Mouse (Mus musculus) ES-Bruce4 (cell line): Measurements from ENCODE around the gene Plekha5. TPM values are rescaled to one million over a fixed set of nuclear protein-coding genes. Genes with fewer than 3 reads are reported as not detected.

Experiments used
- H3K27ac ChIP-seq: 2 replicates; pipeline ENCODE4 v1.5.1; 2012; ENCODE audit warnings: low read length, inconsistent platforms; ENCODE audit not compliant: insufficient read depth
- H3K27me3 ChIP-seq: 2 replicates; pipeline ENCODE4 v1.6.1; 2012; ENCODE audit warnings: mild to moderate bottlenecking, low read length, inconsistent platforms; ENCODE audit not compliant: control insufficient read depth, poor library complexity, insufficient read depth, severe bottlenecking
- H3K36me3 ChIP-seq: 2 replicates; pipeline ENCODE4 v1.6.1; 2012; ENCODE audit warnings: inconsistent platforms, mild to moderate bottlenecking, low read length, moderate library complexity; ENCODE audit not compliant: control insufficient read depth, poor library complexity, insufficient read depth, severe bottlenecking
- H3K4me1 ChIP-seq: one replicate; pipeline ENCODE4 v1.8.1; 2011; ENCODE audit warnings: low read length; ENCODE audit not compliant: control insufficient read depth, insufficient read depth
- H3K4me3 ChIP-seq: 2 replicates; pipeline ENCODE4 v1.5.1; 2011; ENCODE audit warnings: low read depth, mild to moderate bottlenecking, low read length
- H3K9ac ChIP-seq: 2 replicates; pipeline ENCODE4 v1.6.1; 2012; ENCODE audit warnings: low read depth, mild to moderate bottlenecking, inconsistent platforms; ENCODE audit not compliant: poor library complexity, severe bottlenecking
- H3K9me3 ChIP-seq: replicated peaks from 2 replicates; pipeline ENCODE4 v1.6.1; 2012; ENCODE audit warnings: mild to moderate bottlenecking, low read length, inconsistent platforms; ENCODE audit not compliant: control insufficient read depth, poor library complexity, insufficient read depth, severe bottlenecking
- CTCF ChIP-seq: IDR thresholded peaks from one replicate; pipeline ENCODE4 v1.8.1; 2011; ENCODE audit warnings: low read depth, low read length
- EP300 ChIP-seq: IDR thresholded peaks from 2 replicates; pipeline ENCODE4 v1.6.1; 2011; ENCODE audit warnings: low read depth, low read length; ENCODE audit not compliant: insufficient read depth
- POLR2A ChIP-seq: IDR thresholded peaks from one replicate; pipeline ENCODE4 v1.8.1; 2011; ENCODE audit warnings: low read length; ENCODE audit not compliant: insufficient read depth
- polyA plus RNA-seq: library from polyadenylated mRNA; stranded (reverse); fragments of >200 nt; gene quantifications from 2 replicates; pipeline ENCODE4 v1.2.4, GENCODE M21; 2011; ENCODE audit warnings: low read depth; ENCODE audit not compliant: missing spikeins, insufficient read depth, insufficient read length

Plekha5 gene
- polyA plus RNA-seq, 1 experiment = 80.3 TPM

DNA sequence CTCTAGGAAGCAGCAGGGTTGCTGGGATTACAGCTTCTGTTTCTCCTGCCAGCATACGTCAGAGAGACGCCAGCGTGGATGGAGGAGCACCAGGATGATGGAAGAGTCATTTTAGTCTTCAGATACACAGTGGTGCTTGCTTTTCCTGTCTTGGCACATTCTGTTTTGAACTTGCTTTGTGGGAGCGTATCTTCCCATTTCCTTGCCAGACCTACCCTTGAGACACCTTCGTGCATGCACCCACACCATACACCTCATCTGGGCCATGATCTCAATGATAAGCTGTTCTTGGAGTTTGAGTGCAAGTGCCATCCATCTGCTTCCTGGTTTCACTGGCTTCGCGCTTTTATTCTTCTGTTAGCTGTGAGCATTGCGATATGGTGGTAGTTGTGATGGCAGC is 28.9 kb downstream of the Plekha5 start:
- no peaks in the 10 kb centered on the region; the same call in 1 of the 2 replicates for H3K9me3 ChIP-seq
- TF ChIP-seq POLR2A (no peak), CTCF (no peak), EP300 (no peak)
- no peak overlapping the region for H3K4me3 ChIP-seq
- no peaks in the 10 kb centered on the region for H3K36me3 ChIP-seq
- no peaks in the 10 kb centered on the region for H3K4me1 ChIP-seq
- no peak overlapping the region for H3K9ac ChIP-seq
- no peaks in the 10 kb centered on the region for H3K27me3 ChIP-seq
- no peak overlapping the region for H3K27ac ChIP-seq

DNA sequence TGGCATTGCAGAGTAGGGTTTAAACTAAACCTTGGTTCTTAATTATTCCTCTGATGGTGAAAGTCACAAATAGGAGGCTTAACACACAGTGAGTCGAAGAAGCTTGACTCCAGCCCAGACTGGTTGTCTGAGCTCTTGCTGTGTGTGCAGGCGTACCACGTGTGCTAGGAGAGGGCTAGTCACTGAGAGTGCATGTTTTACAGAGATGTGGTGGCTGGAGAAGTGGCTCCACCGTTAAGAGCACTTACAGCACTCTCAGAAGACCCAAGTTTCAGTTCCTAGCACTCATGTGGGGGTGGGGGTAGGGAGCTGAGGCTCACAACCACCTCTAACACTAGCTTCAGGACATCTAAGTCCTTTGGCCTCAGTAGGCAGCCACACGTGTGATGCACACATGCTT is 29.6 kb downstream of the Plekha5 start:
- Histone ChIP-seq H3K27ac (no peak overlapping the region), H3K4me1 (no peaks in the 10 kb centered on the region), H3K9me3 (no peaks in the 10 kb centered on the region; the same call in 1 of the 2 replicates), H3K27me3 (no peaks in the 10 kb centered on the region), H3K36me3 (no peaks in the 10 kb centered on the region), H3K9ac (no peak overlapping the region), H3K4me3 (no peak overlapping the region)
- TF ChIP-seq CTCF (no peak), POLR2A (no peak), EP300 (no peak)

GRCm38 (mm10) chr6:140454388-140454787 is 30.5 kb downstream of the Plekha5 start:
- no peak overlapping the region for H3K4me3 ChIP-seq
- no peaks in the 10 kb centered on the region for H3K27me3 ChIP-seq
- H3K27ac ChIP-seq = no peak overlapping the region
- no peaks in the 10 kb centered on the region; the same call in 1 of the 2 replicates for H3K9me3 ChIP-seq
- H3K9ac ChIP-seq = no peak overlapping the region
- no peak for TF ChIP-seq CTCF
- TF ChIP-seq EP300 = no peak
- no peak for TF ChIP-seq POLR2A
- no peaks in the 10 kb centered on the region for H3K4me1 ChIP-seq
- H3K36me3 ChIP-seq = no peaks in the 10 kb centered on the region

- Histone ChIP-seq H3K4me1 (no peaks in the 10 kb centered on the region), H3K9me3 (no peaks in the 10 kb centered on the region), H3K27me3 (no peaks in the 10 kb centered on the region), H3K36me3 (no peaks in the 10 kb centered on the region), H3K27ac (no peak overlapping the region), H3K4me3 (no peak overlapping the region), H3K9ac (no peak overlapping the region)
- TF ChIP-seq CTCF = no peak
- no peak for TF ChIP-seq POLR2A
- no peak for TF ChIP-seq EP300
Measured at GRCm38 (mm10) chr6:140455851-140456250, 32.0 kb downstream of the Plekha5 start.

GRCm38 (mm10) chr6:140456393-140457163 is 32.7 kb downstream of the Plekha5 start:
- H3K27me3 ChIP-seq = no peaks in the 10 kb centered on the region
- no peak for TF ChIP-seq EP300
- TF ChIP-seq POLR2A = no peak
- no peak for TF ChIP-seq CTCF
- no peaks in the 10 kb centered on the region for H3K4me1 ChIP-seq
- no peak overlapping the region for H3K9ac ChIP-seq
- H3K9me3 ChIP-seq = no peaks in the 10 kb centered on the region
- H3K27ac ChIP-seq = no peak overlapping the region
- H3K36me3 ChIP-seq = no peaks in the 10 kb centered on the region
- H3K4me3 ChIP-seq = no peak overlapping the region

DNA sequence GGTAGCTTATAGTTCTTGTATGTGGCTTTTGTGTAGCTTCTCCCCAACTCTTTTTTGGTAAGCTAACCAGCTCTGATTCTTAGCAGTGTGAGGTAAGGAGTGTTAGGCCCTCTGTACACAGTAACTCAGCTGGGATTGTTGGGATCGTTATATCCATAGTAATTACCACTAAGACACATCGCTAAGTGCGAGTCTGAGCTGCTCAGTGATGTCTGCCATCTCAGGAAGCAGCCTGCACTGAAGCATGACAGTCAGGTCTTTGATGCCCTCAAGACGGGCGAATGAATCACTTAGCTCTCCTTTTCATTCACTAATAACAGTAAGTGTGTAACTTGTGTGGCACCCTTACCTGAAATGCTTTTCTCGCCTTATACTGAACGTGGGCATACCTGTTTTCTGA is 36.5 kb downstream of the Plekha5 start:
- Histone ChIP-seq H3K4me3 (no peak overlapping the region), H3K9me3 (no peaks in the 10 kb centered on the region), H3K27ac (no peak overlapping the region), H3K27me3 (no peaks in the 10 kb centered on the region), H3K9ac (no peak overlapping the region), H3K36me3 (no peaks in the 10 kb centered on the region), H3K4me1 (no peaks in the 10 kb centered on the region)
- TF ChIP-seq EP300 (no peak), POLR2A (no peak), CTCF (no peak)
